Mouse (Mus musculus) brain, embryonic 14.5 days (tissue): ENCODE results near the gene Ankrd40.

Experiments
- CTCF ChIP-seq: fragments of 200-500 bp; IDR thresholded peaks from 2 replicates; pipeline ENCODE4 v1.5.1; 2012; ENCODE audit warnings: inconsistent platforms, mild to moderate bottlenecking, moderate library complexity, borderline replicate concordance; ENCODE audit not compliant: insufficient read depth, insufficient read length; ENCODE audit errors: extremely low read depth
- POLR2A ChIP-seq: fragments of 200-500 bp; IDR thresholded peaks from 2 replicates; pipeline ENCODE4 v1.6.1; 2012; ENCODE audit warnings: mild to moderate bottlenecking, inconsistent platforms, borderline replicate concordance; ENCODE audit not compliant: poor library complexity, insufficient read depth, insufficient read length, severe bottlenecking; ENCODE audit errors: extremely low read depth

GRCm38 (mm10) chr11:94370809-94371208, 43.0 kb downstream of the Ankrd40 start:
- TF ChIP-seq CTCF (no peak), POLR2A (no peak)
